Mouse (Mus musculus): ENCODE measurements around the gene Tmem37. TPM values are rescaled to one million over a fixed set of nuclear protein-coding genes. Genes with fewer than 3 reads are reported as not detected.

Tmem37 gene
- polyA plus RNA-seq, 1 experiment from 2014 or later, result 7.2 TPM

DNA sequence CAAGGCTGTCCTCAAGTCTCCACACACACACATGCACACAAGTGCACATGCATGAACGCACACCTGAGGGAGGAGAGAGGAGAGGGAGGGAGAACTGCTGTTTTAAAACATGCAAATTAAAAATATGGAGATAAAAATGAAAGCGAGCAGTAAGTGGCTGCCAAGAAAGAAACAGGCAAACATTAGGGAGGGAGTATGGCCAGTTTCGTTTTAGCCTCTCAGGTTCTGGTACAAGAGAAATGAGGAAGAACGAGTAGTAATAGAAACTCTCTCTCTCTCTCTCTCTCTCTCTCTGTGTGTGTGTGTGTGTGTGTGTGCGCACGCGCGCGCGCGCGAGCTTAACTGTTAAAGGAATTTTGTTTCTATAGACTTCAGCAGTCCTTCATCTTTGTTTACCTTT is 54.4 kb downstream of the Tmem37 start:
- DNase-seq (ENCODE audit: low spot score), result no peak
- peaks cover 3% of the 10 kb centered on the region; the same call in 1 of the 2 replicates for H3K4me1 ChIP-seq
- no peaks in the 10 kb centered on the region for H3K27me3 ChIP-seq (replicated peaks; ENCODE audit: low read depth, poor library complexity, severe bottlenecking)
- no peaks in the 10 kb centered on the region for H3K36me3 ChIP-seq (replicated peaks)
- H3K4me3 ChIP-seq, result no peak overlapping the region
- no peak overlapping the region for H3K27ac ChIP-seq (replicated peaks)
- H3K9me3 ChIP-seq, result no peaks in the 10 kb centered on the region
- WGBS, result 93% methylated on average over 12 of the region's 12 CpGs

DNA sequence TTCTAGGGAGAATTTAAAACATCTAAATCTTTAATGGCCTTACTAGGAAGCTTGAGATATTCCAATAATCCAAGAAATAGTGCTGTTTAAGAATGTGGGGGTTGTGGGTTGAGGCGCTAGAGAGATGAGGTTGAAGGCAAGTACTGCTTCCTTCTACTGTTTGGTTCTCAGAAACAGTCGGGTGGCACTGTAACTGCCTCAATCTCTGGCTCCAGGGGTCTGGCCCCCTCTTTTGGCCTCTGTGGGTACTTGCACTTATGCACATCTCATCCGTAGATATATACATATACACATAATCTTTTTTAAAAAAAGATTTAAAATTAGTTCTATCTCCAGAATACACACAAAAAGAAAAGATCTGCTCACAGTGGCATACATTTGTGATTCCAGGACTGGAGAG is 55.0 kb downstream of the Tmem37 start:
- Histone ChIP-seq H3K4me1 (no peaks in the 10 kb centered on the region), H3K27ac (replicated peaks) (no peak overlapping the region), H3K9me3 (no peaks in the 10 kb centered on the region), H3K36me3 (replicated peaks) (no peaks in the 10 kb centered on the region), H3K4me3 (no peak overlapping the region), H3K27me3 (replicated peaks; ENCODE audit: low read depth, poor library complexity, severe bottlenecking) (no peaks in the 10 kb centered on the region)
- WGBS, result 61% methylated on average over 3 of the region's 3 CpGs
- no peak for DNase-seq (ENCODE audit: low spot score)

Other genes with a start within 250 kb of the Tmem37 start
- gene Ptpn4, start 236.5 kb downstream of the Tmem37 start, polyA plus RNA-seq (2016; fragmentation: Nextera tagmentation; extraction: Ambion mirVana), result 5.4 and 6.3 TPM in 2 replicates
- 10.4 and 10.9 TPM in 2 replicates for gene Tmem177, start 160.9 kb downstream of the Tmem37 start, polyA plus RNA-seq (2016; fragmentation: Nextera tagmentation; extraction: Ambion mirVana)
- gene Cfap221, start 76.8 kb downstream of the Tmem37 start, polyA plus RNA-seq (2016; fragmentation: Nextera tagmentation; extraction: Ambion mirVana), result not detected in 2 replicates
- gene Sctr, start 67.2 kb downstream of the Tmem37 start, polyA plus RNA-seq (2016; fragmentation: Nextera tagmentation; extraction: Ambion mirVana), result 0.16 and 0.24 TPM in 2 replicates
- 693 and 727 TPM in 2 replicates for gene Dbi, start 47.0 kb upstream of the Tmem37 start, polyA plus RNA-seq (2016; fragmentation: Nextera tagmentation; extraction: Ambion mirVana)
- gene 3110009E18Rik, start 47.1 kb upstream of the Tmem37 start, polyA plus RNA-seq (2016; fragmentation: Nextera tagmentation; extraction: Ambion mirVana), result 19.8 and 20.7 TPM in 2 replicates
- 2.6 and 3.6 TPM in 2 replicates for gene Steap3, start 198.6 kb upstream of the Tmem37 start, polyA plus RNA-seq (2016; fragmentation: Nextera tagmentation; extraction: Ambion mirVana)

Measured in embryonic facial prominence, embryonic 10.5 days (tissue).